Mouse (Mus musculus): ENCODE data around the gene Tcta. TPM values are rescaled to one million over a fixed set of nuclear protein-coding genes. Genes with fewer than 3 reads are reported as not detected.

Tcta gene
- 40.0 and 42.1 TPM in 2 replicates for polyA plus RNA-seq (2015; fragmentation: Nextera tagmentation; extraction: Ambion mirVana)

- peak; percentile 94 for ATAC-seq (ENCODE audit: insufficient read depth, low FRiP score, low read depth)
- Histone ChIP-seq H3K27me3 (replicated peaks) (no peaks in the 10 kb centered on the region), H3K4me3 (replicated peaks) (peak within 1 kb of the TSS; percentile 58), H3K9ac (peak within 1 kb of the TSS; percentile 76), H3K4me2 (peak within 1 kb of the TSS; percentile 70), H3K9me3 (no peaks in the 10 kb centered on the region), H3K4me1 (peaks cover 13% of the 10 kb centered on the region), H3K27ac (peak within 1 kb of the TSS; percentile 98), H3K36me3 (peaks cover 8% of the 10 kb centered on the region; the same call in 1 of the 2 replicates)
- WGBS = under 1% methylated on average over 77 of the region's 81 CpGs
Observed at GRCm38 (mm10) chr9:108305629-108306520, at the start of gene Tcta, which contains the start of gene Rhoa. Gene Tcta (minus strand): TSS chr9:108306160. Gene Rhoa (plus strand): TSS chr9:108306129.

- WGBS = 83% methylated on average over 4 of the region's 4 CpGs
- Histone ChIP-seq H3K9ac (no peak overlapping the region), H3K4me1 (peaks cover 9% of the 10 kb centered on the region; the same call in 1 of the 2 replicates), H3K9me3 (no peaks in the 10 kb centered on the region), H3K27ac (no peak overlapping the region), H3K4me3 (replicated peaks) (no peak overlapping the region), H3K4me2 (no peak overlapping the region), H3K27me3 (replicated peaks) (no peaks in the 10 kb centered on the region), H3K36me3 (peaks cover 44% of the 10 kb centered on the region)
- ATAC-seq (ENCODE audit: insufficient read depth, low FRiP score, low read depth) = no peak
Observed at GRCm38 (mm10) chr9:108349727-108350126, 43.8 kb upstream of the Tcta start.

GRCm38 (mm10) chr9:108348290-108348680 lies 42.3 kb upstream of the Tcta start:
- Histone ChIP-seq H3K4me2 (peak overlapping the region; percentile 70), H3K4me1 (peaks cover 9% of the 10 kb centered on the region; the same call in 1 of the 2 replicates), H3K9me3 (no peaks in the 10 kb centered on the region), H3K27me3 (replicated peaks) (no peaks in the 10 kb centered on the region), H3K36me3 (peaks cover 32% of the 10 kb centered on the region), H3K27ac (peak overlapping the region; percentile 88; the same call in 1 of the 2 replicates), H3K9ac (peak overlapping the region; percentile 35), H3K4me3 (replicated peaks) (peak overlapping the region; percentile 96)
- ATAC-seq (ENCODE audit: insufficient read depth, low FRiP score, low read depth) = no peak
- 4% methylated on average over 14 of the region's 14 CpGs for WGBS

- peak within 1 kb of the TSS; percentile 96 for H3K4me3 ChIP-seq (replicated peaks)
- peak within 1 kb of the TSS; percentile 70 for H3K4me2 ChIP-seq
- under 1% methylated on average over 74 of the region's 75 CpGs for WGBS
- peaks cover 27% of the 10 kb centered on the region for H3K36me3 ChIP-seq
- peaks cover 9% of the 10 kb centered on the region; the same call in 1 of the 2 replicates for H3K4me1 ChIP-seq
- peak; percentile 94 for ATAC-seq (ENCODE audit: insufficient read depth, low FRiP score, low read depth)
- H3K9ac ChIP-seq = peak within 1 kb of the TSS; percentile 35
- no peaks in the 10 kb centered on the region for H3K27me3 ChIP-seq (replicated peaks)
- H3K27ac ChIP-seq = peak within 1 kb of the TSS; percentile 88
- H3K9me3 ChIP-seq = no peaks in the 10 kb centered on the region
Observed at GRCm38 (mm10) chr9:108347540-108348289, 41.8 kb upstream of the Tcta start, which contains the start of gene Usp4. Gene Usp4 (plus strand): TSS chr9:108347853.

GRCm38 (mm10) chr9:108347024-108347423 lies 41.1 kb upstream of the Tcta start:
- Histone ChIP-seq H3K4me2 (peak overlapping the region; percentile 70), H3K4me3 (replicated peaks) (peak overlapping the region; percentile 96), H3K27ac (peak overlapping the region; percentile 88), H3K9me3 (no peaks in the 10 kb centered on the region), H3K27me3 (replicated peaks) (no peaks in the 10 kb centered on the region), H3K4me1 (peaks cover 12% of the 10 kb centered on the region; the same call in 1 of the 2 replicates), H3K36me3 (peaks cover 20% of the 10 kb centered on the region), H3K9ac (peak overlapping the region; percentile 35)
- WGBS = 4% methylated on average over 11 of the region's 11 CpGs
- ATAC-seq (ENCODE audit: insufficient read depth, low FRiP score, low read depth) = no peak

GRCm38 (mm10) chr9:108344471-108344870 lies 38.5 kb upstream of the Tcta start:
- H3K27me3 ChIP-seq (replicated peaks) = no peaks in the 10 kb centered on the region
- 83% methylated on average over 4 of the region's 4 CpGs for WGBS
- H3K4me3 ChIP-seq (replicated peaks) = no peak overlapping the region

GRCm38 (mm10) chr9:108343835-108344234 lies 37.9 kb upstream of the Tcta start:
- Histone ChIP-seq H3K4me3 (replicated peaks) (no peak overlapping the region), H3K4me2 (no peak overlapping the region), H3K9ac (no peak overlapping the region), H3K27ac (no peak overlapping the region), H3K27me3 (replicated peaks) (no peaks in the 10 kb centered on the region), H3K4me1 (peaks cover 18% of the 10 kb centered on the region), H3K9me3 (no peaks in the 10 kb centered on the region), H3K36me3 (no peaks in the 10 kb centered on the region)
- no peak for ATAC-seq (ENCODE audit: insufficient read depth, low FRiP score, low read depth)
- 83% methylated on average over 1 of the region's 1 CpGs for WGBS

More at GRCm38 (mm10) chr9:108344471-108344870, 38.5 kb upstream of the Tcta start:
- no peaks in the 10 kb centered on the region for H3K9me3 ChIP-seq
- no peak overlapping the region for H3K9ac ChIP-seq
- peaks cover 23% of the 10 kb centered on the region for H3K4me1 ChIP-seq
- no peaks in the 10 kb centered on the region for H3K36me3 ChIP-seq
- H3K4me2 ChIP-seq = no peak overlapping the region
- H3K27ac ChIP-seq = no peak overlapping the region
- no peak for ATAC-seq (ENCODE audit: insufficient read depth, low FRiP score, low read depth)

- Histone ChIP-seq H3K4me3 (replicated peaks) (no peak overlapping the region), H3K27me3 (replicated peaks) (no peaks in the 10 kb centered on the region), H3K4me1 (peaks cover 16% of the 10 kb centered on the region), H3K4me2 (no peak overlapping the region), H3K27ac (peak overlapping the region; percentile 54; the same call in 1 of the 2 replicates), H3K9me3 (no peaks in the 10 kb centered on the region), H3K36me3 (no peaks in the 10 kb centered on the region), H3K9ac (no peak overlapping the region)
- ATAC-seq (ENCODE audit: insufficient read depth, low FRiP score, low read depth) = no peak
- 63% methylated on average over 3 of the region's 3 CpGs for WGBS
Observed at GRCm38 (mm10) chr9:108343331-108343730, 37.4 kb upstream of the Tcta start.

- WGBS = 17% methylated on average over 5 of the region's 5 CpGs
- Histone ChIP-seq H3K9me3 (no peaks in the 10 kb centered on the region), H3K4me3 (replicated peaks) (no peak overlapping the region), H3K4me2 (peak overlapping the region; percentile 10; the same call in 1 of the 2 replicates), H3K4me1 (peaks cover 18% of the 10 kb centered on the region), H3K9ac (no peak overlapping the region), H3K27me3 (replicated peaks) (no peaks in the 10 kb centered on the region), H3K36me3 (no peaks in the 10 kb centered on the region), H3K27ac (peak overlapping the region; percentile 93)
- no peak for ATAC-seq (ENCODE audit: insufficient read depth, low FRiP score, low read depth)
Observed at GRCm38 (mm10) chr9:108342301-108342831, 36.4 kb upstream of the Tcta start.

GRCm38 (mm10) chr9:108341801-108342200 lies 35.8 kb upstream of the Tcta start:
- H3K4me1 ChIP-seq = peaks cover 18% of the 10 kb centered on the region
- H3K27ac ChIP-seq = peak overlapping the region; percentile 93
- no peaks in the 10 kb centered on the region for H3K27me3 ChIP-seq (replicated peaks)
- no peaks in the 10 kb centered on the region for H3K36me3 ChIP-seq
- H3K9ac ChIP-seq = no peak overlapping the region
- 0 out of 2 replicates have a peak overlapping the region, but pooled peaks have one; percentile 1 for H3K4me3 ChIP-seq (replicated peaks)
- no peaks in the 10 kb centered on the region for H3K9me3 ChIP-seq
- no peak for ATAC-seq (ENCODE audit: insufficient read depth, low FRiP score, low read depth)
- H3K4me2 ChIP-seq = peak overlapping the region; percentile 10; the same call in 1 of the 2 replicates

GRCm38 (mm10) chr9:108341139-108341475 lies 35.1 kb upstream of the Tcta start:
- H3K4me3 ChIP-seq (replicated peaks) = peak overlapping the region; percentile 60; the same call in 1 of the 2 replicates
- H3K9me3 ChIP-seq = no peaks in the 10 kb centered on the region
- ATAC-seq (ENCODE audit: insufficient read depth, low FRiP score, low read depth) = no peak
- no peak overlapping the region for H3K9ac ChIP-seq
- 75% methylated on average over 5 of the region's 5 CpGs for WGBS
- peak overlapping the region; percentile 93 for H3K27ac ChIP-seq
- no peaks in the 10 kb centered on the region for H3K27me3 ChIP-seq (replicated peaks)
- peak overlapping the region; percentile 64; the same call in 1 of the 2 replicates for H3K4me2 ChIP-seq
- peaks cover 18% of the 10 kb centered on the region for H3K4me1 ChIP-seq
- H3K36me3 ChIP-seq = no peaks in the 10 kb centered on the region
